Mouse (Mus musculus) heart, postnatal 14 days (tissue): ENCODE measurements around the gene Fam72a. TPM values are rescaled to one million over a fixed set of nuclear protein-coding genes. Genes with fewer than 3 reads are reported as not detected.

ENCODE experiments used
- DNase-seq, 2 experiments: peaks; one replicate each; pipeline ENCODE4 v3.0.0; 2021 to 2022
- intact Hi-C: fragments of 180-260 bp; cut with DNase I; formaldehyde crosslinking; loops from one replicate; pipeline ENCODE4 v1.15.1; 2025
- microRNA-seq, 2 experiments: library from miRNA; unstranded; fragments of <30 nt; microRNA quantifications; one replicate each; pipeline ENCODE4 v1.2.0; 2021 to 2022
- total RNA-seq, 2 experiments: library from RNA; stranded (reverse); gene quantifications; 2 replicates each; pipeline ENCODE4 v1.2.3; 2021

Gene Fam72a
- total RNA-seq, 2 experiments from 2014 or later: 0.83 to 0.93 TPM

DNA sequence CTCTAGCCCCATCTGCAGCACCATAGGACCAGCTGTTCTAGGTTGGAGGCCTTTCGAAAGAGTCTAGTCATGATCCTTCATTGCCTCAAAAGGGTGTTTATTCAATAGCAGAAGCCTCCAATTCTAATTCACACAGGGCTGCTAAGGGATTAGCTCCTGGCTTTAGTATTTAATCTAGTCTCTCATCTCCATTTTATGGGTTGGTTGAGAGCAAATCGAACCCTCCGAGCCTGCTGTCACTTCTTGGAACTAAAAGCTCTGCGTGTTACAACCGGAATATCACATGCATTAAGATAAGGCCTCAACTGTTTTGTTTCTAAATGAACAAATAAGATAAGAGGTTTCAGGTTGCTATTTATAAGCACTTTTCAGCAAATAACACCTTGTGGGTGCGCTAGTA lies 42.0 kb downstream of the Fam72a start:
- intact Hi-C loops: no loop called here

DNA sequence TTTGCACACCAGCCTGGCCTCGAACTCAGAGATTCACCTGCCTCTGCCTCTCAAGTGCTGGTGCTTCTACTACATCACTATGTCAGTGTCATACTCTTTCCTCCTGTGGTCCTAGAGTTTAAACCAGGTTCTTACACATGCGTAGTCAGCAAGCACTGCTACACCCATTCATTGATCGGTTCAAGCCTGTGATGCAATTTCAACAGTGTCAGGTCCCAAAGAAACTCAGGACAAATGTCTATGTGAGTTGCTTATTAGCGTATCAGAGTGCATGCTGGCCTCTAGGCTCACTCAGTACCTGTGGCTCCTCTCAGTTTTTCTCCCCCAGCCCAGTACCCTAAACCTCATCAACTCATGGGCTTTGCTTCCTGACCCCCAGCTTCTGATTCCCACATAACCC lies 42.7 kb downstream of the Fam72a start:
- intact Hi-C loops: no loop called here
- no peak for DNase-seq

More for the DNA sequence above, 42.0 kb downstream of the Fam72a start:
- DNase-seq: no peak

GRCm38 (mm10) chr1:131573721-131574120 lies 46.0 kb downstream of the Fam72a start:
- peak; percentile 17 to 18 for DNase-seq
- intact Hi-C loops: no loop called here

DNA sequence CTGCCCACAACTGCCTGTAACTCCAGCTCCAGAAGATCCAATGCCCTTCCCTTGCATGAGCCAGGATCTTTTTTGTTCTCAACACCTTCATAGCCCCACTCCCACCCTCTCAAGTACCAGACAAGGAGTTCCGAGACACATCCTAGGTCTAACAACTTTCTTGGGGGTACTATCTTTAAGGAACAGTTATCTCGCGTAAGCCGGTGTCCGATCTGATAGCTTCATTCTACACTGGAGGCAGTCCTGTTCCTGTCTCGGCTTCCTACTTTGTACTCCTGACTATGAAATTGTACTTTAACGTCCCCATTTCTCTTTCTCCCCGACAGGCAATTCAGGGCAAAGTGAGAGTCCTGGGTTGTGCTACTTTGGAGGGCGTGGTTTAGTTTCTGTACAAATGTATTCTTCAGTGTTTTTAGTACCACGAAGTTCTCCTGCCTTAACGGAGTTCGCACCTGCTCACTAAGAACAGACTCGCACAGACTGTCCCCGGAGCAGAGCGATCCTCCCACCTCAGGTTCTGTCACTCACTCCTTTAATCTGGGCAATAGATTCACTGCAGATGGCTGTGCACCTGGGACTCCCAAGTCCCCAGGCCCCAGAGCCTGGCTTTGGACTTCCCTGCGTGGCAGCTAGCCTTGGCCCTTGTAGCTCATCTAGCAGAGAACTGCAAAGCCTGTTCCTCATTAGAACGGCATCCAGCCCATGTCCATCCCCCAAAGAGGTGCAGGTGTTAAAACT lies 51.4 kb downstream of the Fam72a start:
- intact Hi-C loops: no loop called here
- no peak for DNase-seq

- no peak for DNase-seq
Observed at GRCm38 (mm10) chr1:131580389-131580788, 52.7 kb downstream of the Fam72a start.

GRCm38 (mm10) chr1:131583598-131583997 lies 55.9 kb downstream of the Fam72a start:
- intact Hi-C loops: no loop called here
- DNase-seq: no peak

More at GRCm38 (mm10) chr1:131580389-131580788, 52.7 kb downstream of the Fam72a start:
- intact Hi-C loops: no loop called here

DNA sequence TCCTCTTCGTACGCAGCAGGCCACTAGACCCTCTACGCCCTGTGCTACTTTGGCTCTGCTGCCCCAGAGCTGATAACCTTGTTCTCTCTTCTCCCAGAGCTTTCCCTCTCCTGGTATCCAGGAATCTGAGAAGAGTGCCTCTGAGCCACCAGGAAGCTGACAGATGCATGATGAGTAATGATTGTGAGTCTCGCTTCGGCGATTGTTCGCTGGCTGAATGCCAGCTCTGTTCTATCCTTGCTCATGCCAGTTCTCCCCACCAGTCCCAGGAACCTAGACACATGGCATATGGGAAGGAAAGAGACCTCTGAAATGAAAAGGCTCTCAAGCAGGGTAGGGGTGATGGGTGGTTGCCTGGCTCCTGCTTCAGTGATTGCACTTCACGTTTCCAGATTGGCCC lies 59.1 kb downstream of the Fam72a start:
- DNase-seq: no peak

More for the DNA sequence above, 59.1 kb downstream of the Fam72a start:
- intact Hi-C loops: no loop called here

Small RNA genes within 50 kb of the gene (microRNA-seq; reads per million reads assigned to microRNA genes)
- 0 reads per million in 2 experiments for gene Gm24273

Other genes starting within 250 kb of the Fam72a start
- gene Ikbke, start 248.3 kb upstream of the Fam72a start, total RNA-seq: 1 to 10 TPM; 2.2 to 3.0 TPM
- 10 to 100 TPM; 25.0 to 29.4 TPM for gene Srgap2, start 551 bp upstream of the Fam72a start, total RNA-seq
- gene Avpr1b, start 71.3 kb downstream of the Fam72a start, total RNA-seq: not detected
- gene Ctse, start 110.4 kb downstream of the Fam72a start, total RNA-seq: 1 to 10 TPM; 2.8 to 2.9 TPM
- 1 to 10 TPM; 4.2 to 4.5 TPM for gene Rab7b, start 160.8 kb downstream of the Fam72a start, total RNA-seq
- not detected for gene Slc26a9, start 216.1 kb downstream of the Fam72a start, total RNA-seq